Mouse (Mus musculus): Measurements from ENCODE around the gene Naa40.

Gene Naa40

GRCm38 (mm10) chr19:7240782-7241690 lies at the start of gene Naa40:
TSS of gene Naa40 (minus strand) at chr19:7241183.
- peak; percentile 94 for DNase-seq

GRCm38 (mm10) chr19:7289767-7290166 lies 48.8 kb upstream of the Naa40 start:
- DNase-seq, result no peak

- no peak for DNase-seq
These were observed 47.3 kb upstream of the Naa40 start for GRCm38 (mm10) chr19:7288288-7288687.

GRCm38 (mm10) chr19:7286563-7287315 lies 45.8 kb upstream of the Naa40 start:
- no peak for DNase-seq

GRCm38 (mm10) chr19:7280557-7281330 lies 39.8 kb upstream of the Naa40 start:
- no peak for DNase-seq

- DNase-seq, result peak; percentile 82
These were observed 38.1 kb upstream of the Naa40 start for GRCm38 (mm10) chr19:7279114-7279513.

- DNase-seq, result no peak
These were observed 37.4 kb upstream of the Naa40 start for GRCm38 (mm10) chr19:7278200-7278906.

- DNase-seq, result no peak
These were observed 35.8 kb upstream of the Naa40 start for GRCm38 (mm10) chr19:7276796-7277195.

GRCm38 (mm10) chr19:7276053-7276659 lies 35.2 kb upstream of the Naa40 start:
- DNase-seq, result no peak

- DNase-seq, result no peak
These were observed 34.3 kb upstream of the Naa40 start for GRCm38 (mm10) chr19:7275131-7275789.

GRCm38 (mm10) chr19:7274326-7274990 lies 33.5 kb upstream of the Naa40 start:
- DNase-seq, result no peak

GRCm38 (mm10) chr19:7273486-7273885 lies 32.5 kb upstream of the Naa40 start:
- DNase-seq, result no peak

GRCm38 (mm10) chr19:7269290-7270044 lies 28.5 kb upstream of the Naa40 start:
- no peak for DNase-seq

- DNase-seq, result peak; percentile 89
These were observed 27.7 kb upstream of the Naa40 start for GRCm38 (mm10) chr19:7268722-7269090.

- DNase-seq, result peak; percentile 90
These were observed 27.1 kb upstream of the Naa40 start for GRCm38 (mm10) chr19:7267781-7268721.

GRCm38 (mm10) chr19:7267091-7267741 lies 26.2 kb upstream of the Naa40 start, which contains the start of gene Rcor2:
TSS of gene Rcor2 (plus strand) at chr19:7267325.
- peak; percentile 86 for DNase-seq

- no peak for DNase-seq
These were observed 25.4 kb upstream of the Naa40 start for GRCm38 (mm10) chr19:7266421-7266831.

- DNase-seq, result no peak
These were observed 24.7 kb upstream of the Naa40 start for GRCm38 (mm10) chr19:7265478-7266191.

Data from lung, postnatal 10 days (tissue).